Mouse (Mus musculus) bone marrow macrophage, adult 2 months (primary cell): ENCODE measurements at regions not wholly inside any gene's neighbourhood (a gene's known extent, or its start where the extent isn't known, plus 50 kb on each side); places are given as distances from the start of the nearest gene placed in this dataset.

Experiments used
- CTCF ChIP-seq: IDR thresholded peaks from 2 replicates; pipeline ENCODE4 v1.5.1; 2012; ENCODE audit warnings: low read depth, mild to moderate bottlenecking, low read length, moderate library complexity
- POLR2A ChIP-seq: IDR thresholded peaks from 2 replicates; pipeline ENCODE4 v1.6.1; 2012; ENCODE audit warnings: mild to moderate bottlenecking, low read depth, low read length, borderline replicate concordance

- TF ChIP-seq POLR2A (no peak), CTCF (no peak)
Observed at GRCm38 (mm10) chr3:15243584-15243983, 88.5 kb downstream of the Gm9733 start.
